ENCODE assay signal across 22 mouse cellular contexts in the genomic region with DNA sequence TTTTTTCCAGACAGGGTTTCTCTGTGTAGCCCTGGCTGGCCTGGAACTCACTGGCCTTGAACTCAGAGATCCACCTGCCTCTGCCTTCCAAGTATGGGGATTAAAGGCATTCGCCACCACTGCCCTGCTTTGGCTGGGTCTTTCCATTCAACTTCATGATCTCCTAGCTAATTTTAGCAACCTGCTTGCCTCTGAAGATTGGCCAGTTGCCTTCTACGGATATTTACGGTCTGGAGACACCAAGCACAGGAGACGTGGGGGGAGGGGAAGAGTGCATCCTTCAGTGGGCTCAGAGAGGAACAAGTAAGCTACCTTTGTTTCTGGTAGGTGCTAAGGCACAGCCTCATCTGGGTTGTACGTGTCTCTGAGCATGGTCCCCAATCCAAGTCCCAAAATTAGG. TPM values are rescaled to one million over a fixed set of nuclear protein-coding genes. Genes with fewer than 3 reads are reported as not detected.
"Had no signal": no experiment of that assay in that cellular context is flagged by ENCODE, and none has a peak within 500 bp of the region (broad histone marks: within the 10 kb centered on the region; RNA-seq: fewer than 3 reads in every experiment).

No protein-coding gene starts in this region.

- H3K27ac ChIP-seq: limb, embryonic 12.5 days; limb, embryonic 15.5 days; liver, embryonic 14.5 days; lung, embryonic 15.5 days; midbrain, embryonic 10.5 days; midbrain, embryonic 13.5 days had no signal

- H3K4me2 ChIP-seq: limb, embryonic 12.5 days; limb, embryonic 15.5 days; lung, embryonic 15.5 days; midbrain, embryonic 13.5 days had no signal

- H3K9me3 ChIP-seq: limb, embryonic 12.5 days; limb, embryonic 15.5 days; lung, embryonic 15.5 days; megakaryocyte, embryonic 14.5 days; midbrain, embryonic 10.5 days; midbrain, embryonic 13.5 days had no signal

- DNase-seq: kidney, adult 9 months; kidney, postnatal 14 days; kidney, postnatal 4 days; left cerebral cortex, postnatal 4 days; lung, adult 18-20 months; lung, postnatal 10 days; lung, postnatal 36 days; thymus, adult 18-20 months; thymus, postnatal 25 days had no signal

- H3K9ac ChIP-seq: limb, embryonic 12.5 days; limb, embryonic 15.5 days; liver, embryonic 14.5 days; lung, embryonic 15.5 days; midbrain, embryonic 13.5 days had no signal

- H3K27me3 ChIP-seq: limb, embryonic 12.5 days; limb, embryonic 15.5 days; lung, embryonic 15.5 days; megakaryocyte, embryonic 14.5 days; midbrain, embryonic 13.5 days had no signal

- H3K4me3 ChIP-seq: limb, embryonic 12.5 days; limb, embryonic 15.5 days; lung, embryonic 15.5 days; megakaryocyte, embryonic 14.5 days; midbrain, embryonic 10.5 days; midbrain, embryonic 13.5 days had no signal

RNA-seq across cellular contexts. Expression of gene Dao, which starts 48.2 kb away (rescaled TPM):
- total RNA-seq: layer of hippocampus, adult 18-20 months; layer of hippocampus, postnatal 14 days; left cerebral cortex, postnatal 14 days; left cerebral cortex, postnatal 4 days; midbrain, postnatal 0 days had no signal
- polyA plus RNA-seq: limb, embryonic 12.5 days; limb, embryonic 15.5 days; liver, embryonic 14.5 days; lung, embryonic 15.5 days; midbrain, embryonic 10.5 days; midbrain, embryonic 13.5 days; midbrain, postnatal 0 days; neural tube, embryonic 11.5 days; neural tube, embryonic 14.5 days had no signal
